Mouse (Mus musculus): ENCODE results near the gene Flii. TPM values are rescaled to one million over a fixed set of nuclear protein-coding genes. Genes with fewer than 3 reads are reported as not detected.

Flii gene
- polyA plus RNA-seq, 1 experiment from 2014 or later = 74.8 TPM

DNA sequence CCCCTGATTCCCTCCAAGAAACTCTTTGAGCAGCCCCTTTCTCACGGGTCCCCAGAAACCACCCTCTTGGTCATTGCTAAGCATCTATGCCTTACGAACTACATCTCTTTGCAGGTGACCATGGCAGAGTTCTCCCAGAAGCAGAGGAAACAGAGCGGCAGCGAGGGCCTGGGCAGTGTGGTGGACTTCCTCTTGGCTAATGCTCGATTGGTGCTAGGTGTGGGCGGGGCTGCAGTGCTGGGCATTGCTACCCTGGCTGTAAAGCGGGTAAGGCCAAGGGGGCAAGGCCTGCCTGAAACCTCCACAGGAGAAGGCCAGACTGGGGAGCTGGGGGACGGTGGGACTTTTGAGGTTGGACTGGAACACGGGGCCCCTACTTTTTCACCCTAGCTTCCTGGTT is 3.1 kb upstream of the Flii start:
- 91% methylated on average over 9 of the region's 9 CpGs for WGBS

DNA sequence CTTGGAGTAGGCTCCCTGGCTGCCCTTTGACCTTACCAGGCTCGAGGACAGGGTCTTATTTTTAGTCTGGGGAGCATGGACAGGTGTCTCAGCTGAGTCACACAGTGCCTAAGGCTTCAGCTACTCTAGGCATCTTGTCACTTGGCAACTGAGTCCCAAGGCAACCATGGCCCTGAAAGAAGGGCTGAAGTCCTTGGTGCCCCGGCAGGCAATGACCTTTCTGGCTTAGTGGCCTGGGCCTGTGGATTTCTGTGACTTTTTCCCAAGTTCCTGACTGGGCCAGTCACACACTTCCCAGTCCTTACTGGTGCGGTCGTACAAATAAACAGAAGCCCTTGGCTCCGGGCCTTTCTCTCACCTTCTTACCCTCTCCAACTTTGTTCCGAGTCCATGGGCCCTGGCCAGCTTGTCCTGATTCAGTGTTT is 2.2 kb upstream of the Flii start:
- Histone ChIP-seq H3K4me2 (ENCODE audit: low read depth, low read length, severe bottlenecking) (no peak overlapping the region), H3K27ac (ENCODE audit: low read depth, low read length) (no peak overlapping the region), H3K36me3 (ENCODE audit: control insufficient read depth, insufficient read depth, low read length) (no peaks in the 10 kb centered on the region)

More for the DNA sequence above, 3.1 kb upstream of the Flii start:
- ATAC-seq (replicated peaks; ENCODE audit: low FRiP score) (no peak), DNase-seq (ENCODE audit: low spot score) (no peak)
- Histone ChIP-seq H3K4me1 (replicated peaks; ENCODE audit: control insufficient read depth, insufficient read depth, low read length) (peaks cover 9% of the 10 kb centered on the region; the same call in 1 of the 2 replicates), H3K4me3 (ENCODE audit: low read depth, low read length) (no peak overlapping the region), H3K9me3 (ENCODE audit: control insufficient read depth, low read length) (no peaks in the 10 kb centered on the region), H3K27ac (ENCODE audit: low read depth, low read length) (no peak overlapping the region), H3K4me2 (ENCODE audit: low read depth, low read length, severe bottlenecking) (no peak overlapping the region), H3K9ac (ENCODE audit: low read length) (no peak overlapping the region), H3K36me3 (ENCODE audit: control insufficient read depth, insufficient read depth, low read length) (no peaks in the 10 kb centered on the region), H3K27me3 (ENCODE audit: control insufficient read depth, insufficient read depth, low read length) (no peaks in the 10 kb centered on the region)

DNA sequence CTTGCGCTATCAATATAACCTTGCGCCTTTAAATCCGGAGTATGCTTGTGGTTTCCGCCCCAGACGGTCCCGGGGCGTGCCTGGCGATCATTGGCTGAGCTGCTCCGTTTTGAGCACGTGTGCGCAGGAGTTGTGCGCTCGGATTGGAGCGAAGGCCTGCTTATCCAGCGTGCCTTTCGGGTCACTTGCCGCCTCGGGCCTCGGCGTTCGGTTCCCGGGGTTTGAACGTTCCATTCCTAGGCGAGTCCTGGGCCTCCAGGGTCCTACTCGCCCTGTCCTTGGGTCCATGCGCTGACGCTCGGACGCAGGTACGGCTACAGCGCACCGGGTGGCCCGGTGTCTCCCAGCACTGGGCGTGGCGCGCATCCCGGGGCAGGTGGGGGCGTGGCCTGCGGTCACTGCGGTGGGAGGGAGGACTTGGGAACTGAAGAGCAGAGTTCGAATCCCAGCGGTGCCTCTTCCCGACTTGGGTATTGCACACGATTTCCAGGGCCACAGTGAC is 1.2 kb upstream of the Flii start, which contains the start of gene Mief2:
TSS of gene Mief2 (plus strand) at position 139 of the 502 bp plus-strand sequence.
- H3K36me3 ChIP-seq (ENCODE audit: control insufficient read depth, insufficient read depth, low read length) = no peaks in the 10 kb centered on the region; the same call in 1 of the 2 replicates
- H3K9ac ChIP-seq (ENCODE audit: low read length) = peak within 1 kb of the TSS; percentile 80
- no peaks in the 10 kb centered on the region for H3K27me3 ChIP-seq (ENCODE audit: control insufficient read depth, insufficient read depth, low read length)
- DNase-seq (ENCODE audit: low spot score) = peak; percentile 94
- WGBS = 1% methylated on average over 44 of the region's 44 CpGs
- no peaks in the 10 kb centered on the region for H3K9me3 ChIP-seq (ENCODE audit: control insufficient read depth, low read length)
- H3K4me3 ChIP-seq (ENCODE audit: low read depth, low read length) = peak within 1 kb of the TSS; percentile 90
- peaks cover 9% of the 10 kb centered on the region; the same call in 1 of the 2 replicates for H3K4me1 ChIP-seq (replicated peaks; ENCODE audit: control insufficient read depth, insufficient read depth, low read length)
- peak within 1 kb of the TSS; percentile 80 for H3K4me2 ChIP-seq (ENCODE audit: low read depth, low read length, severe bottlenecking)
- peak; percentile 89 for ATAC-seq (replicated peaks; ENCODE audit: low FRiP score)
- peak within 1 kb of the TSS; percentile 64 for H3K27ac ChIP-seq (ENCODE audit: low read depth, low read length)

More for the DNA sequence above, 2.2 kb upstream of the Flii start:
- H3K9ac ChIP-seq (ENCODE audit: low read length) = no peak overlapping the region
- WGBS = 84% methylated on average over 6 of the region's 6 CpGs
- peaks cover 9% of the 10 kb centered on the region; the same call in 1 of the 2 replicates for H3K4me1 ChIP-seq (replicated peaks; ENCODE audit: control insufficient read depth, insufficient read depth, low read length)
- no peak for DNase-seq (ENCODE audit: low spot score)
- no peak for ATAC-seq (replicated peaks; ENCODE audit: low FRiP score)
- no peaks in the 10 kb centered on the region for H3K9me3 ChIP-seq (ENCODE audit: control insufficient read depth, low read length)
- H3K27me3 ChIP-seq (ENCODE audit: control insufficient read depth, insufficient read depth, low read length) = no peaks in the 10 kb centered on the region
- peak overlapping the region; percentile 69 for H3K4me3 ChIP-seq (ENCODE audit: low read depth, low read length)

DNA sequence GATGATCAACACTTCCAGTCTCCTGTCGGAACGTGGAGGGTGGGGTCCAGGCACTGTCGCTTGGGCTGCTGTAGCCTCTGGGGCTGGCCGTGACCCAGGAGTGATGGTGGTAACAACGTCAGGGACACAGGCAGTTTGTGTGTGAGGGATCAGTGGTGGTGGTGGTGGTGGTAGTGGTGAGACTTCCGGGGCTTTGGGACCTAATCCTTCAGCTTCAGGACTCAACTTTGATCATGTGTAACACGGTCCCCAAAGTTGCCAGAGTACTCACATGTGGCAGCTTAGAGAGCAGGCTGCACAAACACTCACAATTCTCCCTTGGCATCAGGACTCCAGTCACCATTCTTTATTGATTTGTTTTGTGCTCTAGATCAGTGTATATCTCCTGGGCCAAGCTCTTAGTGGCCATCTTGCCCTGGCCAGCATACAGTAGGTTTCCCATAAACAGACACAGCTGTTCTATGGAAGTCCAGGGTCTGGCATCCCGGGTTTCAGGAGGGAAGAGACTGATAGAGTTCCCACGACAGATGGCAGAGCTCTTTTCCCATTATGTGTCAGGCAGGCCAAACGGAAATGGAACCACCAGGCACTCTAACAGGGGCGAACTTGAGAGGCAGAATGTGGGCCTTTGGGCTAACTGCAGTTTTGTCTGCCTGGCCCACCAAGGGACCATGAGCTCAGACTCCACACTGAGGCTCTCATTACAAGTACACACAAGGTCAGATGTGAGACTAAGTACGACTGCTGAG is 503 bp upstream of the Flii start:
- ATAC-seq (replicated peaks; ENCODE audit: low FRiP score) (peak; percentile 22; the same call in 1 of the 2 replicates), DNase-seq (ENCODE audit: low spot score) (no peak)
- Histone ChIP-seq H3K9ac (ENCODE audit: low read length) (peak overlapping the region; percentile 80), H3K9me3 (ENCODE audit: control insufficient read depth, low read length) (no peaks in the 10 kb centered on the region), H3K4me1 (replicated peaks; ENCODE audit: control insufficient read depth, insufficient read depth, low read length) (peaks cover 9% of the 10 kb centered on the region; the same call in 1 of the 2 replicates), H3K27ac (ENCODE audit: low read depth, low read length) (peak overlapping the region; percentile 26), H3K4me3 (ENCODE audit: low read depth, low read length) (peak overlapping the region; percentile 90), H3K36me3 (ENCODE audit: control insufficient read depth, insufficient read depth, low read length) (no peaks in the 10 kb centered on the region; the same call in 1 of the 2 replicates), H3K4me2 (ENCODE audit: low read depth, low read length, severe bottlenecking) (peak overlapping the region; percentile 80), H3K27me3 (ENCODE audit: control insufficient read depth, insufficient read depth, low read length) (no peaks in the 10 kb centered on the region)
- 8% methylated on average over 12 of the region's 12 CpGs for WGBS

DNA sequence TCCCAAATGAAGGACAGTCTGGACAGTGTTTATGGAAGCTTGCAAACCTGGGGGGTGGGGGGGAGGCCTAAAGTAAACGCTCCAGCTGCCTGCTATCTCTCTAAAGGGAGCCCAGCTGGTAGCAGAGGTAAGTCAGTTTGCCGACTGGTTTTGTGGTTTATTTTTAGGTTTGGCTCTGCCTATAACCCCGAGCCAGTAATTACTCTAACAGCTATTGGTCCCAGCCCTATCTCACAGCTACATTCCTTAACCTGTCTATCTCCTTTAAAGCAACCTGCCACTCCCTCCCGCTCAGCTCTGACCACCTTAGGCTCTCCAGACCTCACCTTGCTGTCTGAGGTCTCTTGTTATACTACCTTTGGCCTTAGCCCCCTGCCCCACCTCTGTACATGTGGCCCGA is 7.8 kb downstream of the Flii start:
- no peak for ATAC-seq (replicated peaks; ENCODE audit: low FRiP score)
- no peak for DNase-seq (ENCODE audit: low spot score)
- no peaks in the 10 kb centered on the region for H3K9me3 ChIP-seq (ENCODE audit: control insufficient read depth, low read length)
- no peak overlapping the region for H3K9ac ChIP-seq (ENCODE audit: low read length)
- H3K27me3 ChIP-seq (ENCODE audit: control insufficient read depth, insufficient read depth, low read length) = no peaks in the 10 kb centered on the region
- no peak overlapping the region for H3K4me3 ChIP-seq (ENCODE audit: low read depth, low read length)
- WGBS = 83% methylated on average over 5 of the region's 5 CpGs
- H3K27ac ChIP-seq (ENCODE audit: low read depth, low read length) = no peak overlapping the region
- H3K36me3 ChIP-seq (ENCODE audit: control insufficient read depth, insufficient read depth, low read length) = peaks cover 5% of the 10 kb centered on the region; the same call in 1 of the 2 replicates
- no peak overlapping the region for H3K4me2 ChIP-seq (ENCODE audit: low read depth, low read length, severe bottlenecking)
- H3K4me1 ChIP-seq (replicated peaks; ENCODE audit: control insufficient read depth, insufficient read depth, low read length) = no peaks in the 10 kb centered on the region

DNA sequence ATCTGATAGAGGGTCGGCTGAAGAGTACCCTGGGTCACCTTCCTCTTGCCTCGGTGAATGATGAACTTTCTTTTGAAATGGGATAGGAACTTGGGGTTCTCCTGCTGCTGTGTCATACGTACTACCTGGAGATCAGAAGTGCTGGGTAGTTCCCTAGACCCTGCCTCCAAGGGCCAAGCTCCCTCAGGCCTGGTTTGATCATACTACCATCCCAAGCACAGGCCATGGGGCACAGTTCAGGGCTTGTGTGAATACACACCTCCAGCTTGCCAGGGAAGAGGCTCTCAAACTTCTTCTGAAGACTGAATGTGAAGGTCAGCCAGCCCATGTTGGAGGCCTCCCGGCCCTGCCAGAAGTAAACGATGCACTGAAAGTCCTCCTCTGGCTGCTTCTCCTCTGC is 11.2 kb downstream of the Flii start:
- DNase-seq (ENCODE audit: low spot score) (no peak), ATAC-seq (replicated peaks; ENCODE audit: low FRiP score) (no peak)
- peaks cover 21% of the 10 kb centered on the region; the same call in 1 of the 2 replicates for H3K36me3 ChIP-seq (ENCODE audit: control insufficient read depth, insufficient read depth, low read length)
- H3K4me3 ChIP-seq (ENCODE audit: low read depth, low read length) = no peak overlapping the region
- no peak overlapping the region for H3K27ac ChIP-seq (ENCODE audit: low read depth, low read length)
- 90% methylated on average over 5 of the region's 5 CpGs for WGBS
- H3K4me1 ChIP-seq (replicated peaks; ENCODE audit: control insufficient read depth, insufficient read depth, low read length) = no peaks in the 10 kb centered on the region
- no peak overlapping the region for H3K9ac ChIP-seq (ENCODE audit: low read length)
- H3K9me3 ChIP-seq (ENCODE audit: control insufficient read depth, low read length) = no peaks in the 10 kb centered on the region
- H3K4me2 ChIP-seq (ENCODE audit: low read depth, low read length, severe bottlenecking) = no peak overlapping the region
- H3K27me3 ChIP-seq (ENCODE audit: control insufficient read depth, insufficient read depth, low read length) = no peaks in the 10 kb centered on the region

DNA sequence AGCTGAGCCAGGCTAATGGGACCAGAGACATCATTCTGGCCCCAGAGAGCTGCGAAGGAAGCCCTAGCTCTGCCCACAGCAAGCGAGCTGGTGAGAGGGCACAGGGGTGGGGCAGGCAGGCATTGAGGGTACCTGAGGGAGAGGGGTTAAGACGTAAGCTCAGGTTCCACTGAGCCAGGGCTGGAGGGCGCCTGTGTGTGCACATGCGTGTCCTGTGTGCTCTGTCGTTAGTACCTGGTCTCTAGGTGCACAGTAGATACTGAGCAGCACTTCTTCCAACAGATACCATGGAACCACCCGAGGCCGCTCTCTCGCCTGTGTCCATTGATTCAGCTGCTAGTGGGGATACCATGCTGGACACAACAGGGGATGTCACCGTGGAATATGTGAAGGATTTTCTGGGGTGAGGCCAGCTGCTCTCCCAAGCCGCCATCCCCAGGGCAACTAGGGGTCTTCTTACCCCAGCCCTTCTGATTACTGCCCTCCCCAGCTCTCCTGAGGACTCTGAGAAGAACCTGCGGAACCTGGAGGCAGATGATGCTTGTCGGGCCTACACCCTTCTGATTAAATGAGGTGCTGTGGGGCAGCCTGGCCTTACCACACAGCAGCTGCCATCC is 14.3 kb downstream of the Flii start:
- 96% methylated on average over 13 of the region's 13 CpGs for WGBS
- Histone ChIP-seq H3K27me3 (ENCODE audit: control insufficient read depth, insufficient read depth, low read length) (no peaks in the 10 kb centered on the region), H3K4me2 (ENCODE audit: low read depth, low read length, severe bottlenecking) (no peak overlapping the region), H3K9me3 (ENCODE audit: control insufficient read depth, low read length) (no peaks in the 10 kb centered on the region), H3K4me1 (replicated peaks; ENCODE audit: control insufficient read depth, insufficient read depth, low read length) (no peaks in the 10 kb centered on the region), H3K27ac (ENCODE audit: low read depth, low read length) (no peak overlapping the region), H3K36me3 (ENCODE audit: control insufficient read depth, insufficient read depth, low read length) (peaks cover 34% of the 10 kb centered on the region; the same call in 1 of the 2 replicates), H3K9ac (ENCODE audit: low read length) (no peak overlapping the region), H3K4me3 (ENCODE audit: low read depth, low read length) (no peak overlapping the region)
- DNase-seq (ENCODE audit: low spot score) (no peak), ATAC-seq (replicated peaks; ENCODE audit: low FRiP score) (no peak)

DNA sequence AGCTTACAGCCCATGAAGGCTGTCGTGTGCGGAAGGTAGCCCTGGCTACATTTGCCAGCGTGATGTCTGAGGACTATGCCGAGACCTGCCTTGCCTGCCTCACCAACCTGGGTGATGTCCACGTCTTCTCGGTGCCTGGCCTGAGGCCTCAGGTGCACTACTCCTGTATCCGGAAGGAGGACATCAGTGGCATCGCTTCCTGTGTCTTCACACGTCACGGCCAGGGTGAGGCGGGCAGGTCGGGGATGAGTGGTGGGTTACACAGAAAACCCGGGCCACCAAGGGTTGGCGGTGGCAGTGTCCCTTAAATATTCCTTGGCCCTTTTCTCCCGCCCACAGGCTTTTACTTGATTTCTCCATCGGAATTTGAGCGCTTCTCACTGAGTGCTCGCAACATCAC is 15.0 kb downstream of the Flii start:
- Histone ChIP-seq H3K9me3 (ENCODE audit: control insufficient read depth, low read length) (no peaks in the 10 kb centered on the region), H3K27me3 (ENCODE audit: control insufficient read depth, insufficient read depth, low read length) (no peaks in the 10 kb centered on the region), H3K9ac (ENCODE audit: low read length) (no peak overlapping the region), H3K4me3 (ENCODE audit: low read depth, low read length) (no peak overlapping the region), H3K4me1 (replicated peaks; ENCODE audit: control insufficient read depth, insufficient read depth, low read length) (no peaks in the 10 kb centered on the region), H3K36me3 (ENCODE audit: control insufficient read depth, insufficient read depth, low read length) (peaks cover 40% of the 10 kb centered on the region; the same call in 1 of the 2 replicates), H3K27ac (ENCODE audit: low read depth, low read length) (no peak overlapping the region), H3K4me2 (ENCODE audit: low read depth, low read length, severe bottlenecking) (no peak overlapping the region)
- 98% methylated on average over 18 of the region's 18 CpGs for WGBS
- ATAC-seq (replicated peaks; ENCODE audit: low FRiP score) = no peak
- DNase-seq (ENCODE audit: low spot score) = no peak
